Mouse (Mus musculus) subcutaneous adipose tissue, adult 2 months (tissue): Measurements from ENCODE around the gene Gm7137. TPM values are rescaled to one million over a fixed set of nuclear protein-coding genes. Genes with fewer than 3 reads are reported as not detected.

ENCODE experiments used
- polyA plus RNA-seq: library from polyadenylated mRNA; depleted of rRNA; stranded (reverse); fragments of >200 nt; gene quantifications from 2 replicates; pipeline ENCODE4 v1.2.3, GENCODE M21; 2012; ENCODE audit warnings: low replicate concordance; rRNA removed

Gm7137 gene
- polyA plus RNA-seq: not detected in 2 replicates

DNA sequence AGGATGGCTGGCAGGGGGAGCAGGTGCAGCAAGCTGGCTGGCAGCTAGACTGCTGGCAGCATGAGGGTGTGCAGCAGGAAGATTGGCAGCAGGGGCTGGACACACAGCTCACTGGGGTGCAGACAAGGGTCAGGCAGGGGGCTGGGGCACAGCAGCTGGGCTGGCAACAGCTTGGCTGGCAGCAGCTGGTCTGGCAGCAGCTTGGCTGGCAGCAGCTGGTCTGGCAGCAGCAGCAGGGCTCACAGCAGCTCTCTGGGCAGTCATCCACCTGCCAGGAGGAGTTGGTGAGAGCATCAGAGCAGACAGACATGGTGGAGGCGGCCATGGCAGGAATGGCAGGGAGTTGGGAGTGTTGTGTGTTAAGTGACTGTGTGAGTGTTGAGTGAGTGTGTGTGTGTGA lies at the start of gene Gm7137:
TSS of gene Gm7137 (minus strand) at position 325 of the 400 bp plus-strand sequence.

GRCm38 (mm10) chr10:77835647-77836046 lies 47.6 kb upstream of the Gm7137 start, which contains the start of gene Krtap10-10:
Gene Krtap10-10 (plus strand): TSS chr10:77835947.

GRCm38 (mm10) chr10:77826951-77827350 lies 39.0 kb upstream of the Gm7137 start, which contains the start of gene Krtap10-4:
Gene Krtap10-4 (minus strand): TSS chr10:77827095.

DNA sequence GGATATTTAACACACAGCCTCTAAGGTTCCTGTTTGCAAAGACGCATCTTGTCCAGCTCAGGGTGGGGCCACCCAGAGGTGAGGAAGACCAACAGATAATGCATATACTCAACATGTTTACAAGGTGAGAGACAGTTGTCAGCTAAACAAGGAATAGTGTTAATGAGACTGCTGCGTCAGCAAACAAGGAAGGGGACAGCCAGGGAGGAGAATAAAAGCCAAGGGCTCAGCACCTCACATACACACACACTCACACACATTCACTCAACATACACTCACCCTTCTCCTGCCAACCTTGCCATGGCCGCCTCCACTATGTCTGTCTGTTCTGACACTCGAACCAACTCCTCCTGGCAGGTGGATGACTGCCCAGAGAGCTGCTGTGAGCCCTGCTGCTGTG lies 26.4 kb upstream of the Gm7137 start, which contains the start of gene Gm2696:
TSS of gene Gm2696 (plus strand) at position 301 of the 400 bp plus-strand sequence.

DNA sequence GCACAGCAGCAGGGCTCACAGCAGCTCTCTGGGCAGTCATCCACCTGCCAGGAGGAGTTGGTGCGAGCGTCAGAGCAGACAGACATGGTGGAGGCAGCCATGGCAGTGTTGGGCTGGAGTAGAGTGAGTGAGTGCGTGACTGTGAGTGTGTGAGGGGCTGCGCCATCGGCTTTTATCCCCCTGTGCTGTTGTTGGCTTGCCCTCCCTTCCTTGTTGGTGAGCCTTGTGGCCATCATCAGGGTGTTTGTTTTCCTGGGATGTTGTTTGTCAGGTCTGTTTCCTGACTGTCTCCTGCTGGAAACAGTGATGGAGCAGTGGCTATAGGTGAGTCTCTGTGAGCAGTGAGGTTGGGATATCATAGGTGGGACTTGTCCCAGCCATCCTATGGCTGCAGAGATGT lies 23.7 kb upstream of the Gm7137 start, which contains the start of gene Gm9507:
TSS of gene Gm9507 (minus strand) at position 101 of the 400 bp plus-strand sequence.

DNA sequence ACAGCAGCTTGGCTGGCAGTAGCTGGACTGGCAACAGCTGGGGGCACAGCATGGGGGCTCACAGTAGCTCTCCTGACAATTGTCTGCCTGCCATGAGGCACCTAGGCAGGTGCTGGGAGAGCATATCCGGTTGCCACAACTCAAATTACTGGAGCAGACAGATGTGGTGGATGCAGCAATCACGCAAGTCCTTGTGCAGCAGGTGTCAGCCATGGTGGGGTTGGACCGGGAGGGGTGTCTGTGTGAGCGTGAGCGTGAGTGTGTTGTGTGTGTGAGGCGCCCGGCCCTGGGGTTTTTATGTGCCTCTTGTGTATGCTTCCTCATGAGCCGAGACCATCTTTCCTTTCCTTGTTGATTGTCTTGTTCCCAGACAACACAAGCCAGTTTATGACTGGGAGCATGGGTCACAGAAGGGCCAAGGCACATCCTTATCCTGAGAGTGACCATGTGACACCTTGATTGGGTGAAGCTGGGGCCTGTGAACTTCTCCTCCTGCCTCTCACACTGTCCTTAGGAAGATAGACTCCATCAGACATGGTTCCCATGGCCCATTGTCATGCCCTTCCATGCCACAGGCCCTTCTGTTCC lies 11.0 kb upstream of the Gm7137 start, which contains the start of gene Gm19668:
TSS of gene Gm19668 (minus strand) at position 213 of the 588 bp plus-strand sequence.

DNA sequence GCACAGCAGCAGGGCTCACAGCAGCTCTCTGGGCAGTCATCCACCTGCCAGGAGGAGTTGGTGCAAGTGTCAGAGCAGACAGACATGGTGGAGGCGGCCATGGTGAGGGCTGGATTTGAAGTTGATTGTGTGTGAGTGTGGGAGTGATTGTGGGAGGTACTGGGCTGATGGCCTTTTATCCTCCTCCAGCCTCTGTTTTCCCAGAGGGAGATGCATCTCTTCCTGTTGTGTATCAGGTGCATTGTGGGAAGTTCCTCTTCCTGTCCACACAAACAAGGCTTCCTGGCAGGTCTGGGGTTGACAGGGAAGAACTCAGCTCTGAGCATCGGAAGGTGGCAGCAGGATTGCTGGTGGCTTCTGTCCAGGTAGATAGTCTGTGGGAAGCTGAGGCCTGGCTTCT lies 7.0 kb upstream of the Gm7137 start, which contains the start of gene Gm9639:
TSS of gene Gm9639 (minus strand) at position 101 of the 400 bp plus-strand sequence.

GRCm38 (mm10) chr10:77782442-77782841 lies 5.6 kb downstream of the Gm7137 start, which contains the start of gene Gm3250:
Gene Gm3250 (minus strand): TSS chr10:77782542.

GRCm38 (mm10) chr10:77776844-77777243 lies 11.2 kb downstream of the Gm7137 start, which contains the start of gene Gm7138:
Gene Gm7138 (minus strand): TSS chr10:77776944.

DNA sequence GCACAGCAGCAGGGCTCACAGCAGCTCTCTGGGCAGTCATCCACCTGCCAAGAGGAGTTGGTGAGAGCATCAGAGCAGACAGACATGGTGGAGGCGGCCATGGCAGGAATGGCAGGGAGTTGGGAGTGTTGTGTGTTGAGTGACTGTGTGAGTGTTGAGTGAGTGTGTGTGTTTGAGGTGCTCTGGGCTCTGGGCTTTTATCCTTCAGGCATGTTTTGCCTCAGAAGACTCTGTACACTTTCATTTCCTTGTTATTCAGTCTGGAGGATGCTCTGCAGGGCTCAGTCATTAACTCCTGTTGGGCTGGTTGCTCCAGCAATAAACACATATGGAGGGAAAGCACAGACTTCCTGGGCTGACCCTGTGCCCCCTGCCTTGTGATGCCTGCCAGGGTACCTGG lies 16.8 kb downstream of the Gm7137 start, which contains the start of gene Gm3238:
TSS of gene Gm3238 (minus strand) at position 101 of the 400 bp plus-strand sequence.

GRCm38 (mm10) chr10:77759582-77759981 lies 28.4 kb downstream of the Gm7137 start, which contains the start of gene Gm3233:
Gene Gm3233 (minus strand): TSS chr10:77759682.

GRCm38 (mm10) chr10:77751254-77751653 lies 36.7 kb downstream of the Gm7137 start, which contains the start of gene Gm9736:
Gene Gm9736 (minus strand): TSS chr10:77751354.

DNA sequence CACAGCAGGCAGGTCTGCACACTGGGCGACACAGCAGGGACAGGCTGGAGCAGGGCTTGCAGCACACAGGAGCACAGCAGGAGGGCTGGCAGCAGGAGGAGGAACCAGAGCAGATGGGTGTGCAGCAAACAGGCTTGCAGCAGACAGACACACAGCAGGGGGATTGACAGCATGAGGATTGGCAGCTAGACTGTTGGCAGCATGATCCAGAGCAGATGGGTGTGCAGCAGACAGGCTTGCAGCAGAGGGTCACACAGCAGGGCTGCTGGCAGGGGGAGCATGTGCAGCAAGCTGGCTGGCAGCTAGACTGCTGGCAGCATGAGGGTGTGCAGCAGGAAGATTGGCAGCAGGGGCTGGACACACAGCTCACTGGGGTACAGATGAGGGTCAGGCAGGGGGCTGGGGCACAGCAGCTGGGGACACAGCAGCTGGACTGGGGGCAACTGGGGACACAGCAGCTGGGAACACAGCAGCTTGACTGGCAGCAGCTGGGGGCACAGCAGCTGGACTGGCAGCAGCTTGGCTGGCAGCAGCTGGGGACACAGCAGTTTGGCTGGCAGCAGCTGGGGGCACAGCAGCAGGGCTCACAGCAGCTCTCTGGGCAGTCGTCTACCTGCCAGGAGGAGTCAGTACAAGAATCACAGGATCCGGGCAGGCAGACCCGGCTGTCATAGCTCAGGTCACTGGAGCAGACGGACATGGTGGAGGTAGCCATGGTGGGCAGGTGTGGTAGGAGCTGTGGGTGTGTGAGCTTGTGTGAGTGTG lies 45.9 kb downstream of the Gm7137 start, which contains the start of gene Gm18596:
TSS of gene Gm18596 (minus strand) at position 715 of the 765 bp plus-strand sequence.

Other genes with a start within 250 kb of the Gm7137 start
- 234 and 258 TPM in 2 replicates for gene Pttg1ip, start 206.5 kb downstream of the Gm7137 start, polyA plus RNA-seq
- gene Sumo3, start 182.1 kb downstream of the Gm7137 start, polyA plus RNA-seq: 253 and 352 TPM in 2 replicates
- 0.84 TPM in 1 of 2 replicates, not detected in the other for gene Gm49325, start 182.0 kb downstream of the Gm7137 start, polyA plus RNA-seq
- 60.5 and 66.2 TPM in 2 replicates for gene Ube2g2, start 165.9 kb downstream of the Gm7137 start, polyA plus RNA-seq
- gene Tspear, start 101.6 kb downstream of the Gm7137 start, polyA plus RNA-seq: 1.1 TPM in 1 of 2 replicates, not detected in the other
- gene Gm19402, start 97.4 kb downstream of the Gm7137 start, polyA plus RNA-seq: not detected in 2 replicates
- gene Gm9508, start 91.0 kb downstream of the Gm7137 start, polyA plus RNA-seq: not detected in 2 replicates
- gene Gm10272, start 81.6 kb downstream of the Gm7137 start, polyA plus RNA-seq: not detected in 2 replicates
- not detected in 2 replicates for gene Gm10024, start 76.7 kb downstream of the Gm7137 start, polyA plus RNA-seq
- gene Gm10142, start 72.4 kb downstream of the Gm7137 start, polyA plus RNA-seq: not detected in 2 replicates
- not detected in 2 replicates for gene Krtap12-1, start 67.6 kb downstream of the Gm7137 start, polyA plus RNA-seq
- gene Gm10100, start 61.7 kb downstream of the Gm7137 start, polyA plus RNA-seq: not detected in 2 replicates
- gene Gm18596, start 45.6 kb downstream of the Gm7137 start, polyA plus RNA-seq: not detected in 2 replicates
- gene Gm9736, start 36.8 kb downstream of the Gm7137 start, polyA plus RNA-seq: not detected in 2 replicates
- not detected in 2 replicates for gene Gm3233, start 28.5 kb downstream of the Gm7137 start, polyA plus RNA-seq
- not detected in 2 replicates for gene Gm3238, start 16.9 kb downstream of the Gm7137 start, polyA plus RNA-seq
- not detected in 2 replicates for gene Gm7138, start 11.3 kb downstream of the Gm7137 start, polyA plus RNA-seq
- gene Gm3250, start 5.7 kb downstream of the Gm7137 start, polyA plus RNA-seq: not detected in 2 replicates
- gene Gm9639, start 6.9 kb upstream of the Gm7137 start, polyA plus RNA-seq: not detected in 2 replicates
- not detected in 2 replicates for gene Gm19668, start 10.9 kb upstream of the Gm7137 start, polyA plus RNA-seq
- not detected in 2 replicates for gene Gm9507, start 23.6 kb upstream of the Gm7137 start, polyA plus RNA-seq
- gene Gm2696, start 26.5 kb upstream of the Gm7137 start, polyA plus RNA-seq: not detected in 2 replicates
- gene Krtap10-4, start 38.9 kb upstream of the Gm7137 start, polyA plus RNA-seq: not detected in 2 replicates
- gene Krtap10-10, start 47.7 kb upstream of the Gm7137 start, polyA plus RNA-seq: not detected in 2 replicates
- gene Gm36176, start 58.6 kb upstream of the Gm7137 start, polyA plus RNA-seq: not detected in 2 replicates
- not detected in 2 replicates for gene Gm10318, start 64.7 kb upstream of the Gm7137 start, polyA plus RNA-seq
- not detected in 2 replicates for gene Gm3285, start 73.8 kb upstream of the Gm7137 start, polyA plus RNA-seq
- 7.8 and 12.9 TPM in 2 replicates for gene Lrrc3, start 114.3 kb upstream of the Gm7137 start, polyA plus RNA-seq
- 0.69 and 2.5 TPM in 2 replicates for gene Trpm2, start 182.4 kb upstream of the Gm7137 start, polyA plus RNA-seq
- gene 1810043G02Rik, start 190.3 kb upstream of the Gm7137 start, polyA plus RNA-seq: 57.2 and 59.7 TPM in 2 replicates
- gene Pfkl, start 221.9 kb upstream of the Gm7137 start, polyA plus RNA-seq: 159 and 201 TPM in 2 replicates